Mouse (Mus musculus): Measurements from ENCODE around the gene S100a13.

DNA sequence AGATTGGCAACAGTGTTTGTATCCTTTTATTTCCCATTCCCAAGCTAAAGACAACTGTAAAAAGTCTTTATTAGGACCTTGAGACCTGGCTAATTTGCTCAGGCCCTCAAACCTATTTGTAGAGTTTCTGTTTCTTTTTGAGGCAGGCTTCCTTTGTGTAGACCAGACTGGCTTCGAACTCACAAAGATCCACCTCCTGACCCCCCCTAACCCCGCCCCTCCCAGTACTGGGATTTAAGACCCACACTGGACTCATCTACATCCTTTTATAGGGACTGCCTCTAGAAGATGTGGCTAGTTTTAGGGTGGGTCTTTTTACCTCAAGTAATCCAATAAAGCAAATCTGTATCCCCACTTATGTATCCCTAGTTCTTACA, 4.5 kb upstream of the S100a13 start:
- TF ChIP-seq POLR2A (IDR thresholded peaks at IDR 0.05; ENCODE audit: borderline replicate concordance, insufficient read depth, low read length) (no peak), CTCF (IDR thresholded peaks at IDR 0.05; ENCODE audit: borderline replicate concordance, insufficient read depth, low read depth, low read length) (no peak)

All from cerebellum, adult 2 months (tissue).